Mouse (Mus musculus): Measurements from ENCODE around the gene Gns. TPM values are rescaled to one million over a fixed set of nuclear protein-coding genes. Genes with fewer than 3 reads are reported as not detected.

Gene Gns
- polyA plus RNA-seq, 1 experiment from 2014 or later, result 40.8 TPM

DNA sequence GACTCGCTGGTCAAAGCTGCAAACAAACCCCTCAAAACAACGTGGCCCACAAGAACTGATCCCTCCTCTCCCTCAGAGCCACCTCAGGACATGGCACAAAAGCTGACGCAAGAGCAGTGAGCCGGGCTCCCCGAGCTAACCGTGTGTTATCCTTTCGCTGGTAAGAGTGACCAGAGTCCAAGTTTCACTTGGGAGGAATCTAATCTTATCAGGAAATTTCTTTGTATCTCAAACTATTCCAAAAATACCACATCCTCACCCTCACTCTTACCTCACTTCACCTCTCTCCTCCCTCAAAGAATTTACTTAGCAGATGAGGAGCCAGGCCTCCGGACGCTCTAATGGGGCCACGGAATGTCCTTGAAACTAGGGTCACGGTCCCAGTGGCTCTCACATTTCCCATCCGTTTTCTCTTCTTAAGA is 74.4 kb downstream of the Gns start:
- no peak overlapping the region for H3K9ac ChIP-seq (ENCODE audit: low read length)
- peak overlapping the region; percentile 12 to 62 for H3K27ac ChIP-seq (replicated peaks in 1 of 2; ENCODE audit: control insufficient read depth in 1 of 2, insufficient read depth in 1 of 2, low read depth in 2 of 2, low read length in 2 of 2)
- 21% methylated on average over 12 of the region's 12 CpGs for WGBS
- no peaks in the 10 kb centered on the region for H3K27me3 ChIP-seq (ENCODE audit: control insufficient read depth, insufficient read depth, low read length)
- peaks cover 40 to 67% of the 10 kb centered on the region in 2 experiments for H3K4me1 ChIP-seq (ENCODE audit: control insufficient read depth in 2 of 2, insufficient read depth in 2 of 2, low read length in 2 of 2)
- H3K9me3 ChIP-seq (ENCODE audit: control insufficient read depth, low read length), result no peaks in the 10 kb centered on the region
- ATAC-seq (ENCODE audit: insufficient number of reproducible peaks, insufficient read depth, low FRiP score, low read depth), result no peak
- H3K4me3 ChIP-seq (ENCODE audit: control insufficient read depth in 1 of 2, insufficient read depth in 1 of 2, low read depth in 1 of 2, low read length in 2 of 2), result no peak overlapping the region
- H3K4me2 ChIP-seq (ENCODE audit: low read length), result peak overlapping the region; percentile 21; the same call in 1 of the 2 replicates
- no peaks in the 10 kb centered on the region for H3K36me3 ChIP-seq (ENCODE audit: control insufficient read depth, insufficient read depth, low read length)

DNA sequence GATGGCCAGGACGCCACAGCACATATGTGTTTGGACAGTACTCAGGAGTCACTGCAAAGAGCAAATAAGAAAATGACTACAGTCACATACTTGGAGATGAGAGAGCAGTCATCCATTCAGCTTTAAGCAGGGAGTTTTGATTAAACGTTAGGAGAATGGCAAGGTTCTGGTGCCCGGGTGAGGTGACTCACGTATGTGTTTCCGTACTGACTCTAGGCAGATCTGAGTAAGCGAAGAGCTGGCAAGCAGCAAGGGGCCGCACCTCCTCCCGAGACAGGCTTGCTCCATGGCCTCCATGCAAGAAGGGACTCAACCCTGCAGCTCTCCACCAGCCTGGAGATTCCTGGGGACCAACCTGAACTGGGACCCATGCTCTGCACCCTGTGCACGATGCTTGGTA is 78.9 kb downstream of the Gns start:
- Histone ChIP-seq H3K4me1 (ENCODE audit: control insufficient read depth in 2 of 2, insufficient read depth in 2 of 2, low read length in 2 of 2) (peaks cover 17 to 52% of the 10 kb centered on the region in 2 experiments), H3K9me3 (ENCODE audit: control insufficient read depth, low read length) (no peaks in the 10 kb centered on the region), H3K36me3 (ENCODE audit: control insufficient read depth, insufficient read depth, low read length) (no peaks in the 10 kb centered on the region), H3K27ac (replicated peaks in 1 of 2; ENCODE audit: control insufficient read depth in 1 of 2, insufficient read depth in 1 of 2, low read depth in 2 of 2, low read length in 2 of 2) (no peak overlapping the region), H3K9ac (ENCODE audit: low read length) (no peak overlapping the region), H3K4me2 (ENCODE audit: low read length) (no peak overlapping the region), H3K4me3 (ENCODE audit: control insufficient read depth in 1 of 2, insufficient read depth in 1 of 2, low read depth in 1 of 2, low read length in 2 of 2) (no peak overlapping the region), H3K27me3 (ENCODE audit: control insufficient read depth, insufficient read depth, low read length) (no peaks in the 10 kb centered on the region)
- 84% methylated on average over 9 of the region's 9 CpGs for WGBS
- ATAC-seq (ENCODE audit: insufficient number of reproducible peaks, insufficient read depth, low FRiP score, low read depth), result no peak

- H3K36me3 ChIP-seq (ENCODE audit: control insufficient read depth, insufficient read depth, low read length), result no peaks in the 10 kb centered on the region
- peaks cover 14 to 50% of the 10 kb centered on the region in 2 experiments for H3K4me1 ChIP-seq (ENCODE audit: control insufficient read depth in 2 of 2, insufficient read depth in 2 of 2, low read length in 2 of 2)
- H3K9me3 ChIP-seq (ENCODE audit: control insufficient read depth, low read length), result no peaks in the 10 kb centered on the region
- no peak overlapping the region for H3K9ac ChIP-seq (ENCODE audit: low read length)
- no peak overlapping the region for H3K4me3 ChIP-seq (ENCODE audit: control insufficient read depth in 1 of 2, insufficient read depth in 1 of 2, low read depth in 1 of 2, low read length in 2 of 2)
- H3K4me2 ChIP-seq (ENCODE audit: low read length), result no peak overlapping the region
- WGBS, result 90% methylated on average over 7 of the region's 7 CpGs
- H3K27ac ChIP-seq (replicated peaks in 1 of 2; ENCODE audit: control insufficient read depth in 1 of 2, insufficient read depth in 1 of 2, low read depth in 2 of 2, low read length in 2 of 2), result no peak overlapping the region
- ATAC-seq (ENCODE audit: insufficient number of reproducible peaks, insufficient read depth, low FRiP score, low read depth), result no peak
- H3K27me3 ChIP-seq (ENCODE audit: control insufficient read depth, insufficient read depth, low read length), result no peaks in the 10 kb centered on the region
Observed at GRCm38 (mm10) chr10:121444198-121444597, 79.3 kb downstream of the Gns start.

GRCm38 (mm10) chr10:121445808-121446207 is 80.9 kb downstream of the Gns start:
- H3K4me2 ChIP-seq (ENCODE audit: low read length), result no peak overlapping the region
- no peaks in the 10 kb centered on the region for H3K36me3 ChIP-seq (ENCODE audit: control insufficient read depth, insufficient read depth, low read length)
- H3K4me1 ChIP-seq (ENCODE audit: control insufficient read depth in 2 of 2, insufficient read depth in 2 of 2, low read length in 2 of 2), result peaks cover 5 to 35% of the 10 kb centered on the region in 2 experiments
- no peak overlapping the region for H3K27ac ChIP-seq (replicated peaks in 1 of 2; ENCODE audit: control insufficient read depth in 1 of 2, insufficient read depth in 1 of 2, low read depth in 2 of 2, low read length in 2 of 2)
- H3K9me3 ChIP-seq (ENCODE audit: control insufficient read depth, low read length), result no peaks in the 10 kb centered on the region
- H3K9ac ChIP-seq (ENCODE audit: low read length), result no peak overlapping the region
- H3K4me3 ChIP-seq (ENCODE audit: control insufficient read depth in 1 of 2, insufficient read depth in 1 of 2, low read depth in 1 of 2, low read length in 2 of 2), result no peak overlapping the region
- H3K27me3 ChIP-seq (ENCODE audit: control insufficient read depth, insufficient read depth, low read length), result no peaks in the 10 kb centered on the region
- ATAC-seq (ENCODE audit: insufficient number of reproducible peaks, insufficient read depth, low FRiP score, low read depth), result no peak
- WGBS, result 91% methylated on average over 8 of the region's 8 CpGs

Other genes with a start within 250 kb of the Gns start
- gene Tbc1d30, start 13.8 kb upstream of the Gns start, polyA plus RNA-seq (2014; fragmentation: Nextera tagmentation; extraction: Ambion mirVana), result 2.1 and 2.4 TPM in 2 replicates
- 25.1 and 25.3 TPM in 2 replicates for gene Rassf3, start 111.3 kb downstream of the Gns start, polyA plus RNA-seq (2014; fragmentation: Nextera tagmentation; extraction: Ambion mirVana)
- 24.7 and 26.4 TPM in 2 replicates for gene Tbk1, start 221.7 kb downstream of the Gns start, polyA plus RNA-seq (2014; fragmentation: Nextera tagmentation; extraction: Ambion mirVana)